Mouse (Mus musculus) embryo, embryonic 10.5 days (tissue): Measurements from ENCODE around the gene Gm15446.
"Not testable (repeated sequence)": the region's sequence is repeated elsewhere in the genome, so short reads cannot be mapped to it uniquely, and the experiment has no call there.

Experiments used
- DNase-seq: peaks from one replicate; pipeline ENCODE4 v3.0.0-alpha.2; 2015; ENCODE audit warnings: low spot score

The Gm15446 gene

GRCm38 (mm10) chr5:109923261-109924071 lies at the start of gene Gm15446:
TSS of gene Gm15446 (plus strand) at chr5:109923400.
- DNase-seq = peak; percentile 91

GRCm38 (mm10) chr5:109924129-109924528 lies 929 bp downstream of the Gm15446 start:
- DNase-seq = peak; percentile 4

- no peak for DNase-seq
Observed at GRCm38 (mm10) chr5:109924936-109925335, 1.7 kb downstream of the Gm15446 start.

GRCm38 (mm10) chr5:109950281-109950680 lies 27.1 kb downstream of the Gm15446 start:
- no peak for DNase-seq

- DNase-seq = not testable (repeated sequence)
Observed at GRCm38 (mm10) chr5:109980743-109981142, 57.5 kb downstream of the Gm15446 start.
